Mouse (Mus musculus) bone marrow, adult 2 months (tissue): ENCODE measurements around the gene Asgr2.

Experiments used
- CTCF ChIP-seq: fragments of 200-500 bp; IDR thresholded peaks from 2 replicates; pipeline ENCODE4 v1.5.1; 2011; ENCODE audit warnings: low read length, control low read depth; ENCODE audit not compliant: control insufficient read depth, insufficient read depth
- POLR2A ChIP-seq: fragments of 200-500 bp; IDR thresholded peaks from 2 replicates; pipeline ENCODE4 v1.6.1; 2011; ENCODE audit warnings: low read depth, mild to moderate bottlenecking, control low read depth, low read length, borderline replicate concordance; ENCODE audit not compliant: control insufficient read depth

DNA sequence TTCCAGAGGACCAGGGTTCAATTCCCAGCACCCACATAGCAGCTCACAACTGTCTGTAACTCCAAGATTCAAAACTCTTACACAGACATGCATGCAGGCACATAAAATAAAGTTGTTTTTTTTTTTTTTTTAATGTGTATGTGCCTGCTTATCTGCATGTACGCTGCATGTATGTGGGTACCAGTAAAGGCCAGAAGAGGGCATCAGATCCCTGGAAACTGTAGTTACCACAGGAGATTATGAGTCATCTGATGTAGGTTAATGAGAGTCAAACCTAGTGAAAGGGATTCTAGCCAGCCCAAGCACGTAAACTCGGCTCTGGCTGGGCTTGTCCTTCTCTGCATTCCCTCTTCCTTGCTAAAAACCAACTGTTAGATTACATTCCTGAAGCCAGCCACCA is 58.6 kb downstream of the Asgr2 start:
- no peak for TF ChIP-seq CTCF
- TF ChIP-seq POLR2A, result no peak
